Mouse (Mus musculus): ENCODE measurements around the gene Zbtb4.

Gene Zbtb4

GRCm38 (mm10) chr11:69766126-69766609, 456 bp downstream of the Zbtb4 start:
- DNase-seq, result peak; percentile 78

DNA sequence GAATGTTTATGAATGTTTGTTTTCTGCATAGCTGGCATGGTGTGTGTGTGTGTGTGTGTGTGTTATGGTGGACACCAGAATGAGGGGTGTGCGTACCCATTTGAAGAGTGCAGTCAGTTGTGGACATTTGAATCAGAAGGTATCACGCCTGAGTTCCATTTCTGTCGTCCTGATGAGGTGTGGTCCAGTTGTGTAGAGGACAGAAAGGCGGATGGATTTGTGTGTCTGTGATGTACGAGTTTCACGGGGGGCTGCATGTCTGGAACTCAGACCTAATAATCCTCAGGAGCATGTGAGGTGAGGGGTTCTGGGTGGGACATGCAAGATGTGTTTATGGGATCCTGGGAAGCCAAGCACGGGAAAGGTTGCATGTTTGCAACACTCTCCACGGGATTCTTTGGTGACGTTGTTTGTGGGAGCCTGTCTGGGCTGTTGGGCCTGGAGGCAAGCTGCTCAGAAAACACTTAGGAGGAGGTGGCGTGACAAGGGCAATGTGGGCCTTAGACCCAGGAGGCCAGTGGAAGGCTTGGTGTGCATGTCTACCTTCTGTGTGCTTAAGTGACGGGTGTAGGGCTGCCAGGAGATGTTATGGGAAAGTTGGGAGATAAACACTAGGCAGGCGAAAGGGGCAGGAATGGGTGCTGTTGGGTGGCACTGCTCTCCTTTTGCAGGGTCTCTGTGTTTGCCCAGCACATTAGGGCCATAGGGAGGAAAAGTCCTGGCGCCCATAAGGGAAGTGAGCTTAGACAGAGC, 1.3 kb downstream of the Zbtb4 start:
- DNase-seq, result no peak

GRCm38 (mm10) chr11:69767625-69767909, 1.9 kb downstream of the Zbtb4 start:
- DNase-seq, result no peak

GRCm38 (mm10) chr11:69774961-69775360, 9.2 kb downstream of the Zbtb4 start:
- no peak for DNase-seq

GRCm38 (mm10) chr11:69775716-69776115, 10.0 kb downstream of the Zbtb4 start:
- no peak for DNase-seq

DNA sequence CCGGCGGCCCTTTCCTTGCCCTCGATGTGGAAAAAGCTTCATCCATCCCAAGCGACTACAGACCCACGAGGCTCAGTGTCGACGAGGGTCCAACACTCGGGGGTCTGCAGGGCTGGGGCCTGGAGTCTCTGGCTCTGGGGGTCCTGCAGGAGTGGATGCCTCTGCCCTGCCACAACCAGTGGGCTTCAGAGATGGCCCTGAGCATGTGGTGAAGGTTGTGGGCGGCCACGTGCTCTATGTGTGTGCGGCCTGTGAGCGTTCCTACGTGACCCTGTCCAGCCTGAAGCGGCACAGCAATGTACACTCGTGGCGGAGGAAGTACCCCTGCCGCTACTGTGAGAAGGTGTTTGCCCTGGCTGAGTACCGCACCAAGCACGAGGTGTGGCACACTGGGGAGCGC, 10.8 kb downstream of the Zbtb4 start:
- no peak for DNase-seq

DNA sequence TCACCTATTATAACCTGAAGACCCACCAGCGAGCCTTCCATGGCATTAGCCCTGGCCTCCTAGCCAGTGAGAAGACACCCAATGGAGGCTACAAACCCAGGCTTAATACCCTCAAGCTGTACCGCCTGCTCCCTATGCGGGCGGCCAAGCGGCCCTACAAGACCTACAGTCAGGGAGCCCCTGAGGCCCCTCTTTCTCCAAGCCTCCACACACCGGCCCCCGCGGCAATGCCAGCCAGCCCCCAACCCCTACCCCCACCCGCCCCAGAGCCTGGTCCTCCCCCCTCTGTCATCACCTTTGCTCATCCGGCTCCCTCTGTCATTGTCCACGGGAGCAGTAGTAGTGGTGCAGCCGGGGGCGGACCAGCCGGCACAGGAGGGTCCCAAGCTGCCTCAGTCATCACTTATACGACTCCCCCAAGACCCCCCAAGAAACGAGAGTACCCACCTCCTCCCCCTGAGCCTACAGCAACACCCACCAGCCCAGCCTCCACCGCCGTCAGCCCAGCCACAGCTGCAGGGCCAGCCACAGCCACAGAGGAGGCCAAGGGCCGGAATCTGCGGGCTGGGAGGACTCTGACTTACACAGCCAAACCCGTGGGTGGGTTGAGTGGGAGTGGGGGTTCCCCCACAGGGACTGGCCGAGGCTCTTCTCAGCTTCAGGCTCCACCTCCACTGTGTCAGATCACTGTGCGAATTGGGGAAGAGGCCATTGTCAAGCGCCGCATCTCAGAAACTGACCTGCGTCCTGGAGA, 12.0 kb downstream of the Zbtb4 start:
- DNase-seq, result no peak

GRCm38 (mm10) chr11:69778258-69778982, 12.7 kb downstream of the Zbtb4 start:
- DNase-seq, result no peak

- DNase-seq, result no peak
These were observed 13.3 kb downstream of the Zbtb4 start for GRCm38 (mm10) chr11:69778985-69779384.

DNA sequence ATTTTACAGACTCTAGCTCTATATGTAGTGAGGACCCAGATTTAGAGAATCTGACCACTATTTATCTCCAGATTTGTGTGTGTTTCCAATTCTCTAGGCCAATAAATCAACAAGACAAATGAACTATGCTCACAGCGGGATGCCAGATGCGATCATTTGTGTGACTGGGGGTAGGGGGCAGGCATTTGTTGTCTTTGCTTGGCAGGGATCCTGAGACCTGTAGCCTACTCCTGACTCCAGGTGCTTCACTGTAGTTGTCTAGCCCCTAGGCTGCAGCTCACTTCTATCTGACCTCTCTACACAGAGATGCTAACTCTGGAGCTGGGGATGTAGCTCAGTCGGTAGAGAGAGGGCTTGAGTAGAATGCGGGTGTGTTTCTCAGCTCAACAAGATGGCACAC, 16.1 kb downstream of the Zbtb4 start:
- DNase-seq, result no peak

DNA sequence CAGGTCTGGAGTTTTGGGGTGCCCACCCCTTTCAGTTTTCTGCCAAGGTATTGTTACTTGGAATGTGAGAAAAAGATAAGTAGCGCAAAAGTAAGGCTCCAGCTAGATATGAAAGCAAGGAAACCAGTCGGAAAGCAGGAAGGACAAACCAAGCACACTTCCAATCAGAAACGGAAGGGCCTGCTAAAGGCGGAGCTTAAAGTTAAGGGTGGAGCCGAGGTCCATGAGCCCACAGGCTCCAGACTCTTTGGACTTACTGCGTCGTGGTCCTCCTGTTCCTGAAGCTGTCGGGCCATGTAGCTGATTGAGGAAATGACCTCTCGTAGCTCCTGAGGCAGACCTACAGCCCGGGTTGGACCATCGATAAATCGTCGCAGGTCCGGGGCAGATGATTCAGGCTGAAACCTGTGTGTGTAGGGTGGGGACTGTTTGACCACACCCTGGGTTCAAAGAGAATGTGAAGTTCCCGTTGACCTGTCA, 19.1 kb downstream of the Zbtb4 start:
- no peak for DNase-seq

- no peak for DNase-seq
These were observed 21.6 kb downstream of the Zbtb4 start for GRCm38 (mm10) chr11:69787306-69787705.

DNA sequence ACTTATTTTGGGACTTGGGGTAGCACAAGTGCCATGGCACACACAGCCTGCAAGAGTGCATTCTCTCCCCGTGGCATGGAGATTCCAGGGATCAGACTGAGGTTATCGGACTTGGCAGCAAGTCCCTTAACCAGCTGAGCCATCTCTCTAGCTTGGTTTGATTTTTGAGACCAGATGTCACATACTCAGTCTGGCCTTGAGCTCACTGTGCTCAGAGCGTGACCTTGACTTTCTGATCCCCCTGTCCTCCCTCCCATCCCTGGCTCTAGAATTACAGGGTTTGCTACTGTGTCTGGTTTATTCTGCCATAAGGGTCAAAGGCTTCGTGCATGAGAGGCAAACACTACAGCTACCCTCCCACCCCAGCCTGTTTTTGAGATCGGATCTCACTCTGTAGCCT, 23.7 kb downstream of the Zbtb4 start:
- no peak for DNase-seq

GRCm38 (mm10) chr11:69791420-69791819, 25.7 kb downstream of the Zbtb4 start:
- no peak for DNase-seq

DNA sequence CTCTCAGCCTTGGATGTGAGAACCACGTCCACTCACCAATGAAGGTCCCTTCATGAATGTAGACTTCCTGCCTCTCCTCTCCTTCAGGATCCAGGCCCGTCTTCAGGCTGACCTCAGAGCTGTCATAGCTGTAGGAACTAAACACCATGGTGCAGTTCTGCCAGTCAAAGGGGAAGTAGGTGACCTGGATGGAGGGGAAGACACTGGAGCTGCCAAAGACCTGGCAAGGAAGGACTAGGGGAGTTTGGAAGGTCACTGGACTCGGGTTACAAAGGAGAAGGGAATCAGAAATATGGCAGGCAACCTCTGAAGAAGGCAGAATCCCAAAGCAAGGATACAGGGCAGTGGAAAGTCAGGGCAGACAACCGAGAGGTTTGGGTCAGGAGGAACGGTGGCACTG, 27.7 kb downstream of the Zbtb4 start:
- DNase-seq, result no peak

- DNase-seq, result peak; percentile 94
These were observed 29.7 kb downstream of the Zbtb4 start, which contains the start of gene Chrnb1 for GRCm38 (mm10) chr11:69795168-69795982. Gene Chrnb1 (minus strand): TSS chr11:69795943.

GRCm38 (mm10) chr11:69795983-69796435, 30.3 kb downstream of the Zbtb4 start:
- no peak for DNase-seq

- DNase-seq, result no peak
These were observed 32.2 kb downstream of the Zbtb4 start for GRCm38 (mm10) chr11:69797924-69798323.

- DNase-seq, result no peak
These were observed 33.9 kb downstream of the Zbtb4 start for GRCm38 (mm10) chr11:69799394-69800137.

DNA sequence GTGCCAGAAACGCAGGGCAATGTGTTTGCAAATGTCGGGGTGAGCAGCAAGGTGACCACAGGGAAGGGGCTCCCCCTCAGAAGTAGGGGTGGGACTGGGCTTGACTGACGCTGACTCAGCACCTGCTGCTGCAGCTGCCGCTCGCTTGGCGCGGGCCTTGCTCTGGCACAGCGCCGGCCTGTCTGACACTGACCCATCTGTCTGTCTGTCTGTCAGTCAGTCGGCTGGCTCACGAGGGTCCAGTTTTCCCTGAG, 34.4 kb downstream of the Zbtb4 start:
- DNase-seq, result no peak

GRCm38 (mm10) chr11:69800392-69801197, 34.9 kb downstream of the Zbtb4 start:
- DNase-seq, result no peak
